In the genomic region with DNA sequence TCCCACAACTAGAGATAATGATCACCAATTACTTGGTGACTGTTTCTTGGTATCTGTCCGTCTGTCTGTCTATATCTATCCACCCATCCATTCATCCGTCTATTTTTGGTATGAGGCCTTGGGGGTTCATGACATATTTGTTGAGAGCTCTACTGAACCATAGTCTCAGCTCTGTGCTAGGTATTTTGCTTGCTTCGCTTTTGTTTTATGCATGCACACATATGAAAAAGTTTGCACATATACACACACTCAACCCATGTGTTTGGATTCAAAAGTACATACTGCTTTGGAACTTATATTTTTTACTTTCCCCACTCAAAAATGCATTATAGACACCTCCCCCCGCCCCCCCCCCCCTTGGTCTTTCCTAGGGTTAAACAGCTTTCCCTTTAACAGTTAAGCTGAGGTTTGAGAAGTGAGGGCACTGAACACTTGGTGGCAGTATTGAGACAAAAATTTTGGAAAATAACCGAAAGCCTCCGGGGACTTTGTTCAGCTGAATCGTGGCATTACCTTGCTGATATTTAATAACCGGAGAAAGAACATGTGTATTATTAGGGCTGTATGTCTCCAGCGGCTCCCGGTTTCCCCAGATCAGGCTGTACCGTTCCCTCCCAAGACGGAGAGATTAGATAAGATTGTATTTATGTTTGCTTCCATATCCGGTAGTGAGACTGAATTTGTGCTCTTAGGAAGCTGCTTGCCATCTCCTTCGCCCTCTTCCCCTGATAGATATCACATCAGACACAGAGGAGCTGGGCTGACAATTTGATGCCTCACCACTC, we compare ENCODE assay signal across 8 mouse cellular contexts. TPM values are rescaled to one million over a fixed set of nuclear protein-coding genes. Genes with fewer than 3 reads are reported as not detected.
A peak's percentile ranks its signal among the peaks of the same experiment; 100 is the strongest.
DNase-seq lines count a peak whose midpoint lies in the region; ATAC-seq lines count a peak whose summit lies in the region.

No protein-coding gene starts in this region.

- H3K4me1 ChIP-seq in limb, embryonic 13.5 days, result peaks cover 3% of the 10 kb centered on the region
- H3K4me1 ChIP-seq in midbrain, embryonic 15.5 days, result peaks cover 3% of the 10 kb centered on the region; the same call in 1 of the 2 replicates

- no peak overlapping the region for H3K27ac ChIP-seq in limb, embryonic 13.5 days
- peak overlapping the region; percentile 78 for H3K27ac ChIP-seq in midbrain, embryonic 15.5 days

- peaks cover 8% of the 10 kb centered on the region for H3K27me3 ChIP-seq in limb, embryonic 13.5 days
- H3K27me3 ChIP-seq in midbrain, embryonic 15.5 days (replicated peaks), result no peaks in the 10 kb centered on the region

- peak overlapping the region; percentile 64 for H3K4me2 ChIP-seq in limb, embryonic 13.5 days (replicated peaks)
- H3K4me2 ChIP-seq in midbrain, embryonic 15.5 days, result peak overlapping the region; percentile 64

- no peak for ATAC-seq in limb, embryonic 13.5 days (ENCODE audit: low FRiP score, low read depth)
- peak; percentile 76 for ATAC-seq in midbrain, embryonic 15.5 days (replicated peaks)

- 18% methylated on average over 14 of the region's 14 CpGs for WGBS in limb, embryonic 13.5 days
- WGBS in midbrain, embryonic 15.5 days, result 18% methylated on average over 14 of the region's 14 CpGs

- DNase-seq in urinary bladder, postnatal 36 days (ENCODE audit: low spot score in 2 of 2), result peak; percentile 10 to 11
- DNase-seq in urinary bladder, postnatal 4 days (ENCODE audit: low spot score in 2 of 2), result no peak
- peak; percentile 76 to 88 for DNase-seq in cerebellum, postnatal 10 days
- peak; percentile 43 to 79 for DNase-seq in frontal cortex, postnatal 36 days (ENCODE audit: low spot score in 2 of 2)
- DNase-seq in kidney, adult 8-10 months, result peak; percentile 19 to 51
- peak; percentile 51 for DNase-seq in thymus, postnatal 25 days

- no peaks in the 10 kb centered on the region for H3K36me3 ChIP-seq in limb, embryonic 13.5 days
- no peaks in the 10 kb centered on the region for H3K36me3 ChIP-seq in midbrain, embryonic 15.5 days (replicated peaks)

- H3K9me3 ChIP-seq in limb, embryonic 13.5 days, result no peaks in the 10 kb centered on the region
- H3K9me3 ChIP-seq in midbrain, embryonic 15.5 days, result no peaks in the 10 kb centered on the region

- peak overlapping the region; percentile 57 for H3K9ac ChIP-seq in limb, embryonic 13.5 days
- peak overlapping the region; percentile 61 for H3K9ac ChIP-seq in midbrain, embryonic 15.5 days

- H3K4me3 ChIP-seq in limb, embryonic 13.5 days, result peak overlapping the region; percentile 48
- peak overlapping the region; percentile 51 for H3K4me3 ChIP-seq in midbrain, embryonic 15.5 days

RNA-seq across cellular contexts. Expression of a gene that starts 20.7 kb away (rescaled TPM):
- polyA plus RNA-seq in limb, embryonic 13.5 days (2015; fragmentation: Nextera tagmentation; extraction: Ambion mirVana), result 47.6 and 53.5 TPM in 2 replicates
- polyA plus RNA-seq in midbrain, embryonic 15.5 days (2015; fragmentation: Nextera tagmentation; extraction: Ambion mirVana), result 0.26 TPM in 1 of 2 replicates, not detected in the other

RNA-seq across cellular contexts. Expression of a gene that starts 57.9 kb away (rescaled TPM):
- 4.5 and 4.8 TPM in 2 replicates for polyA plus RNA-seq in limb, embryonic 13.5 days (2015; fragmentation: Nextera tagmentation; extraction: Ambion mirVana)
- 10.3 and 10.7 TPM in 2 replicates for polyA plus RNA-seq in midbrain, embryonic 15.5 days (2015; fragmentation: Nextera tagmentation; extraction: Ambion mirVana)

Comparison
In these comparisons a context has a peak if more than half of its experiments do, and no peak if none do; other contexts are left out.
1. DNase-seq: peak in urinary bladder, postnatal 36 days (2 of 2), cerebellum, postnatal 10 days (2 of 2), frontal cortex, postnatal 36 days (2 of 2), kidney, adult 8-10 months (2 of 2) and thymus, postnatal 25 days (single experiment); none in urinary bladder, postnatal 4 days (0 of 2).
2. RNA of a gene that starts 20.7 kb away (polyA plus RNA-seq): 47.6 to 53.5 TPM in limb, embryonic 13.5 days; 0.26 TPM in midbrain, embryonic 15.5 days; every median in the first group is over 10 times any median in the second.